Mouse (Mus musculus) ES-E14 (cell line): Measurements from ENCODE around the gene Nprl2. TPM values are rescaled to one million over a fixed set of nuclear protein-coding genes. Genes with fewer than 3 reads are reported as not detected.

Experiments used
- DNase-seq: peaks from one replicate; pipeline ENCODE4 v3.0.0-alpha.2; 2013; ENCODE audit warnings: low read depth, low spot score
- H3K27ac ChIP-seq: 2 replicates; pipeline ENCODE4 v1.5.1; 2012; ENCODE audit warnings: low read depth, mild to moderate bottlenecking, low read length, moderate library complexity, mixed read lengths; ENCODE audit not compliant: poor library complexity, insufficient read depth, severe bottlenecking
- H3K36me3 ChIP-seq: 2 replicates; pipeline ENCODE4 v1.6.1; 2012; ENCODE audit warnings: mild to moderate bottlenecking, low read length, moderate library complexity, mixed read lengths; ENCODE audit not compliant: control insufficient read depth, poor library complexity, insufficient read depth, severe bottlenecking
- H3K4me1 ChIP-seq, 2 experiments: fragments of 150-350 bp in 1 of 2; sonication (generic) in 1 of 2; 2 replicates each; pipeline ENCODE4 v1.6.1; 2012; ENCODE audit warnings: low read length in 2 of 2, mild to moderate bottlenecking in 1 of 2, mixed read lengths in 1 of 2; ENCODE audit not compliant: control insufficient read depth in 2 of 2, insufficient read depth in 2 of 2, poor library complexity in 1 of 2
- H3K4me3 ChIP-seq, 2 experiments: fragments of 150-350 bp in 1 of 2; sonication (generic) in 1 of 2; 2 replicates each; pipeline ENCODE4 v1.5.1; 2012; ENCODE audit warnings: low read length in 2 of 2, low read depth in 1 of 2, mild to moderate bottlenecking in 1 of 2, mixed read lengths in 1 of 2; ENCODE audit not compliant: insufficient read depth in 1 of 2, poor library complexity in 1 of 2, severe bottlenecking in 1 of 2
- H3K9ac ChIP-seq: 2 replicates; pipeline ENCODE4 v1.6.1; 2012; ENCODE audit warnings: low read depth, mild to moderate bottlenecking, low read length, mixed read lengths; ENCODE audit not compliant: poor library complexity, insufficient read depth, severe bottlenecking
- H3K9me3 ChIP-seq: fragments of 150-350 bp; sonication (generic); 2 replicates; pipeline ENCODE4 v1.6.1; 2012; ENCODE audit warnings: low read depth, mild to moderate bottlenecking, low read length; ENCODE audit not compliant: control insufficient read depth, insufficient read depth
- CHD2 ChIP-seq: IDR thresholded peaks from 2 replicates; pipeline ENCODE4 v1.6.1; 2014; ENCODE audit warnings: mild to moderate bottlenecking, low read depth, low read length, inconsistent platforms
- HCFC1 ChIP-seq: IDR thresholded peaks from 2 replicates; pipeline ENCODE4 v1.6.1; 2012; ENCODE audit warnings: low read length, inconsistent platforms, borderline replicate concordance; ENCODE audit not compliant: insufficient read depth
- MAFK ChIP-seq: IDR thresholded peaks from 2 replicates; pipeline ENCODE4 v1.6.1; 2014; ENCODE audit warnings: mild to moderate bottlenecking, low read depth, low read length, inconsistent platforms; ENCODE audit not compliant: insufficient read depth
- ZC3H11A ChIP-seq: IDR thresholded peaks from 2 replicates; pipeline ENCODE4 v1.6.1; 2012; ENCODE audit warnings: low read depth, mild to moderate bottlenecking, inconsistent platforms, low read length, borderline replicate concordance
- ZNF384 ChIP-seq: IDR thresholded peaks from 2 replicates; pipeline ENCODE4 v1.6.1; 2012; ENCODE audit warnings: low read depth, low read length, inconsistent platforms
- in situ Hi-C, 2 experiments: fragments of 600-800 bp; cut with MboI; formaldehyde crosslinking; loops; one replicate each; pipeline ENCODE4 v1.15.1; 2025; ENCODE audit warnings: low sequenced_read_pairs in 2 of 2, inconsistent platforms in 1 of 2; ENCODE audit not compliant: unreplicated experiment in 2 of 2
- total RNA-seq: library from RNA; depleted of rRNA; stranded (reverse); fragments of 300-350 nt; gene quantifications from 2 replicates; pipeline ENCODE4 v1.2.3, GENCODE M21; 2012

The Nprl2 gene
- total RNA-seq, 1 experiment: 21.2 TPM

- H3K36me3 ChIP-seq: peaks cover 33% of the 10 kb centered on the region
- H3K9me3 ChIP-seq: no peaks in the 10 kb centered on the region
- TF ChIP-seq ZNF384 (no peak), MAFK (no peak), HCFC1 (no peak), CHD2 (no peak), ZC3H11A (no peak)
- H3K4me1 ChIP-seq: peaks cover 0 to 11% of the 10 kb centered on the region in 2 experiments; a peak in 2 of 4 replicates
- no peak for DNase-seq
- in situ Hi-C loops: no loop called here
- H3K9ac ChIP-seq: peak overlapping the region; percentile 87
- peak overlapping the region; percentile 83 to 86 for H3K4me3 ChIP-seq
- 0 out of 2 replicates have a peak overlapping the region, but pooled peaks have one; percentile 16 for H3K27ac ChIP-seq
These were observed 46.0 kb downstream of the Nprl2 start for GRCm38 (mm10) chr9:107587833-107588639.

GRCm38 (mm10) chr9:107590058-107590772 is 48.2 kb downstream of the Nprl2 start:
- Histone ChIP-seq H3K36me3 (peaks cover 46% of the 10 kb centered on the region), H3K9ac (no peak overlapping the region), H3K27ac (peak overlapping the region; percentile 6; the same call in 1 of the 2 replicates), H3K4me1 (peaks cover 0 to 25% of the 10 kb centered on the region in 2 experiments; a peak in 2 of 4 replicates), H3K9me3 (no peaks in the 10 kb centered on the region), H3K4me3 (no peak overlapping the region)
- no peak for DNase-seq
- no peak for TF ChIP-seq ZNF384
- no peak for TF ChIP-seq ZC3H11A
- no peak for TF ChIP-seq MAFK
- TF ChIP-seq CHD2: no peak
- TF ChIP-seq HCFC1: no peak
- in situ Hi-C loops: no loop called here

GRCm38 (mm10) chr9:107590773-107591060 is 48.7 kb downstream of the Nprl2 start:
- H3K9me3 ChIP-seq: no peaks in the 10 kb centered on the region
- DNase-seq: no peak
- TF ChIP-seq MAFK (no peak), ZNF384 (no peak), HCFC1 (no peak), ZC3H11A (no peak)
- in situ Hi-C loops: no loop called here
- peaks cover 46% of the 10 kb centered on the region for H3K36me3 ChIP-seq
- H3K4me1 ChIP-seq: peaks cover 0 to 25% of the 10 kb centered on the region in 2 experiments; a peak in 2 of 4 replicates
- H3K9ac ChIP-seq: no peak overlapping the region
- H3K4me3 ChIP-seq: no peak overlapping the region
- H3K27ac ChIP-seq: peak overlapping the region; percentile 6; the same call in 1 of the 2 replicates

- TF ChIP-seq HCFC1 (no peak), CHD2 (no peak), MAFK (no peak), ZC3H11A (no peak), ZNF384 (no peak)
- no peaks in the 10 kb centered on the region for H3K9me3 ChIP-seq
- H3K4me3 ChIP-seq: no peak overlapping the region
- peaks cover 46% of the 10 kb centered on the region for H3K36me3 ChIP-seq
- H3K27ac ChIP-seq: no peak overlapping the region
- in situ Hi-C loops: no loop called here
- H3K9ac ChIP-seq: no peak overlapping the region
- no peak for DNase-seq
- H3K4me1 ChIP-seq: peaks cover 0 to 22% of the 10 kb centered on the region in 2 experiments; a peak in 1 of 4 replicates
These were observed 51.3 kb downstream of the Nprl2 start for GRCm38 (mm10) chr9:107593101-107593976.
